Mouse (Mus musculus) frontal cortex, postnatal 10 days (tissue): ENCODE measurements around the gene Banf2.

Experiments used
- DNase-seq, 2 experiments: peaks; one replicate each; pipeline ENCODE4 v3.0.0; 2022; ENCODE audit warnings: low spot score in 2 of 2, mixed read lengths in 1 of 2

Banf2 gene

GRCm38 (mm10) chr2:144032664-144033063 lies at the start of gene Banf2:
Gene Banf2, plus strand, starts transcription at chr2:144033059.
- DNase-seq = no peak

GRCm38 (mm10) chr2:143983482-143983881 lies 49.4 kb upstream of the Banf2 start:
- no peak for DNase-seq

- DNase-seq = no peak
Observed at GRCm38 (mm10) chr2:143987485-143987884, 45.4 kb upstream of the Banf2 start.

- DNase-seq = no peak
Observed at GRCm38 (mm10) chr2:143988016-143988415, 44.8 kb upstream of the Banf2 start.

- no peak for DNase-seq
Observed at GRCm38 (mm10) chr2:143990997-143991396, 41.9 kb upstream of the Banf2 start.

- DNase-seq = no peak
Observed at GRCm38 (mm10) chr2:143991964-143992672, 40.7 kb upstream of the Banf2 start.

GRCm38 (mm10) chr2:143992977-143993376 lies 39.9 kb upstream of the Banf2 start:
- DNase-seq = no peak

- DNase-seq = no peak
Observed at GRCm38 (mm10) chr2:144002229-144002984, 30.5 kb upstream of the Banf2 start.

- DNase-seq = no peak
Observed at GRCm38 (mm10) chr2:144003544-144003943, 29.3 kb upstream of the Banf2 start.

- DNase-seq = no peak
Observed at GRCm38 (mm10) chr2:144005166-144005955, 27.5 kb upstream of the Banf2 start.

GRCm38 (mm10) chr2:144006686-144007085 lies 26.2 kb upstream of the Banf2 start:
- no peak for DNase-seq

- DNase-seq = no peak
Observed at GRCm38 (mm10) chr2:144007211-144007610, 25.6 kb upstream of the Banf2 start.

- DNase-seq = no peak
Observed at GRCm38 (mm10) chr2:144009081-144009480, 23.8 kb upstream of the Banf2 start.

GRCm38 (mm10) chr2:144009551-144010281 lies 23.1 kb upstream of the Banf2 start:
- peak in 1 of 2 experiments; percentile 19 for DNase-seq

GRCm38 (mm10) chr2:144010282-144011044 lies 22.4 kb upstream of the Banf2 start:
- DNase-seq = peak; percentile 63 to 75

- peak; percentile 99 for DNase-seq
Observed at GRCm38 (mm10) chr2:144011080-144011551, 21.7 kb upstream of the Banf2 start, which contains the start of gene Rrbp1. Gene Rrbp1, minus strand, starts transcription at chr2:144011263.

GRCm38 (mm10) chr2:144014051-144014450 lies 18.8 kb upstream of the Banf2 start:
- DNase-seq = no peak

- no peak for DNase-seq
Observed at GRCm38 (mm10) chr2:144014481-144014880, 18.4 kb upstream of the Banf2 start.

- no peak for DNase-seq
Observed at GRCm38 (mm10) chr2:144015861-144016260, 17.0 kb upstream of the Banf2 start.

GRCm38 (mm10) chr2:144019971-144020370 lies 12.9 kb upstream of the Banf2 start:
- DNase-seq = no peak

GRCm38 (mm10) chr2:144022441-144022840 lies 10.4 kb upstream of the Banf2 start:
- no peak for DNase-seq
